ENCODE assay signal across 8 mouse cellular contexts in genomic region chr13:23561883-23562659, GRCm38 (mm10). TPM values are rescaled to one million over a fixed set of nuclear protein-coding genes. Genes with fewer than 3 reads are reported as not detected.
DNase-seq lines count a peak whose midpoint lies in the region; ATAC-seq lines count a peak whose summit lies in the region.
"Not testable (repeated sequence)": the region's sequence is repeated elsewhere in the genome, so short reads cannot be mapped to it uniquely, and the experiment has no call there.

Gene Hist1h3e, minus strand, starts transcription at chr13:23562369.

- H3K36me3 ChIP-seq in forebrain, embryonic 11.5 days (ENCODE audit: control insufficient read depth, insufficient read depth, low read length); heart, embryonic 16.5 days (ENCODE audit: control insufficient read depth, insufficient read depth); liver, embryonic 15.5 days (replicated peaks); neural tube, embryonic 12.5 days: not testable (repeated sequence)

- not testable (repeated sequence) for H3K27me3 ChIP-seq in forebrain, embryonic 11.5 days (ENCODE audit: control insufficient read depth, insufficient read depth, low read length); heart, embryonic 16.5 days (ENCODE audit: control insufficient read depth, insufficient read depth, low read length); liver, embryonic 15.5 days; neural tube, embryonic 12.5 days (replicated peaks)

- peak; percentile 89 to 90 for DNase-seq in CD8-positive naive resting alpha-beta T cell, adult 2 months (ENCODE audit: low read depth in 2 of 2, low spot score in 2 of 2)
- peak; percentile 90 for DNase-seq in c-Kit-positive CD71-positive TER-119-negative erythroid progenitor cells, embryonic 14.5 days (ENCODE audit: low read depth)
- peak; percentile 97 for DNase-seq in forebrain, embryonic 11.5 days (ENCODE audit: low spot score)
- DNase-seq in kidney, postnatal 36 days, result peak; percentile 92 to 95
- DNase-seq in telencephalon, adult 2 months (ENCODE audit: low read depth, low spot score), result peak; percentile 100

- H3K9me3 ChIP-seq in forebrain, embryonic 11.5 days (ENCODE audit: control insufficient read depth, low read length); heart, embryonic 16.5 days (replicated peaks; ENCODE audit: control insufficient read depth, low read length); liver, embryonic 15.5 days (replicated peaks); neural tube, embryonic 12.5 days: not testable (repeated sequence)

- peak within 1 kb of the TSS; percentile 70 for H3K9ac ChIP-seq in forebrain, embryonic 11.5 days (ENCODE audit: low read length)
- H3K9ac ChIP-seq in heart, embryonic 16.5 days (ENCODE audit: low read length), result peak within 1 kb of the TSS; percentile 74
- peak within 1 kb of the TSS; percentile 61 for H3K9ac ChIP-seq in liver, embryonic 15.5 days
- peak within 1 kb of the TSS; percentile 56 for H3K9ac ChIP-seq in neural tube, embryonic 12.5 days

- peak within 1 kb of the TSS; percentile 62 for H3K4me2 ChIP-seq in forebrain, embryonic 11.5 days (ENCODE audit: low read depth, low read length, severe bottlenecking)
- H3K4me2 ChIP-seq in heart, embryonic 16.5 days (ENCODE audit: low read depth, low read length), result peak within 1 kb of the TSS; percentile 91
- peak within 1 kb of the TSS; percentile 82 for H3K4me2 ChIP-seq in liver, embryonic 15.5 days
- H3K4me2 ChIP-seq in neural tube, embryonic 12.5 days (replicated peaks), result peak within 1 kb of the TSS; percentile 67

- ATAC-seq in forebrain, embryonic 11.5 days (replicated peaks; ENCODE audit: low FRiP score), result peak; percentile 98
- peak; percentile 90 for ATAC-seq in heart, embryonic 16.5 days (replicated peaks; ENCODE audit: extremely low read depth, insufficient read depth, low FRiP score)
- peak; percentile 93 for ATAC-seq in liver, embryonic 15.5 days (ENCODE audit: insufficient read depth)
- ATAC-seq in neural tube, embryonic 12.5 days (ENCODE audit: low FRiP score, low read depth), result peak; percentile 98

- H3K4me3 ChIP-seq in forebrain, embryonic 11.5 days (ENCODE audit: low read depth, low read length), result peak within 1 kb of the TSS; percentile 19
- H3K4me3 ChIP-seq in heart, embryonic 16.5 days (ENCODE audit: low read length), result peak within 1 kb of the TSS; percentile 56
- H3K4me3 ChIP-seq in liver, embryonic 15.5 days (replicated peaks), result peak within 1 kb of the TSS; percentile 54
- peak within 1 kb of the TSS; percentile 41 for H3K4me3 ChIP-seq in neural tube, embryonic 12.5 days

- H3K27ac ChIP-seq in forebrain, embryonic 11.5 days (ENCODE audit: low read depth, low read length), result peak within 1 kb of the TSS; percentile 96
- peak within 1 kb of the TSS; percentile 98 for H3K27ac ChIP-seq in heart, embryonic 16.5 days (ENCODE audit: low read length)
- H3K27ac ChIP-seq in liver, embryonic 15.5 days (replicated peaks), result peak within 1 kb of the TSS; percentile 98
- H3K27ac ChIP-seq in neural tube, embryonic 12.5 days, result peak within 1 kb of the TSS; percentile 92

- not testable (repeated sequence) for H3K4me1 ChIP-seq in forebrain, embryonic 11.5 days (replicated peaks; ENCODE audit: control insufficient read depth, insufficient read depth, low read length); heart, embryonic 16.5 days (ENCODE audit: control insufficient read depth, insufficient read depth, low read length); neural tube, embryonic 12.5 days
- H3K4me1 ChIP-seq in liver, embryonic 15.5 days (replicated peaks), result peaks cover 40% of the 10 kb centered on the region

- WGBS in forebrain, embryonic 11.5 days, result under 1% methylated on average over 48 of the region's 67 CpGs
- WGBS in heart, embryonic 16.5 days, result 0% methylated on average over 52 of the region's 67 CpGs
- under 1% methylated on average over 52 of the region's 67 CpGs for WGBS in liver, embryonic 15.5 days (ENCODE audit: insufficient replicate concordance)
- under 1% methylated on average over 65 of the region's 67 CpGs for WGBS in neural tube, embryonic 12.5 days

RNA-seq across cellular contexts. Expression of gene Hist1h3e, which starts in this region (rescaled TPM):
- 6.7 and 10.4 TPM in 2 replicates for polyA plus RNA-seq in forebrain, embryonic 11.5 days (2014; fragmentation: Nextera tagmentation; extraction: Ambion mirVana)
- polyA plus RNA-seq in heart, embryonic 16.5 days (2015; fragmentation: Nextera tagmentation; extraction: Ambion mirVana), result 1.7 and 2.1 TPM in 2 replicates
- polyA plus RNA-seq in liver, embryonic 15.5 days (2015; fragmentation: Nextera tagmentation; extraction: Ambion mirVana), result 2.7 and 4.4 TPM in 2 replicates
- 5.1 and 7.4 TPM in 2 replicates for polyA plus RNA-seq in neural tube, embryonic 12.5 days (2016; fragmentation: Nextera tagmentation; extraction: Ambion mirVana)

Comparison
In these comparisons a context has a peak if more than half of its experiments do, and no peak if none do; other contexts are left out.
1. Peak in every context shown above with its lines: DNase-seq, ATAC-seq, H3K4me3 ChIP-seq and H3K27ac ChIP-seq.